Mouse (Mus musculus) MEL (cell line): Measurements from ENCODE around the gene Snd1.

Source experiments
- KAT2A ChIP-seq: conservative IDR thresholded peaks from 2 replicates; pipeline ENCODE4 v1.6.1; 2012; ENCODE audit warnings: low read depth, low read length, improper control_type of control experiment, inconsistent platforms
- ZKSCAN1 ChIP-seq: IDR thresholded peaks from 2 replicates; pipeline ENCODE4 v1.6.1; 2012; ENCODE audit warnings: low read depth, mild to moderate bottlenecking, inconsistent platforms, low read length, improper control_type of control experiment, moderate library complexity

DNA sequence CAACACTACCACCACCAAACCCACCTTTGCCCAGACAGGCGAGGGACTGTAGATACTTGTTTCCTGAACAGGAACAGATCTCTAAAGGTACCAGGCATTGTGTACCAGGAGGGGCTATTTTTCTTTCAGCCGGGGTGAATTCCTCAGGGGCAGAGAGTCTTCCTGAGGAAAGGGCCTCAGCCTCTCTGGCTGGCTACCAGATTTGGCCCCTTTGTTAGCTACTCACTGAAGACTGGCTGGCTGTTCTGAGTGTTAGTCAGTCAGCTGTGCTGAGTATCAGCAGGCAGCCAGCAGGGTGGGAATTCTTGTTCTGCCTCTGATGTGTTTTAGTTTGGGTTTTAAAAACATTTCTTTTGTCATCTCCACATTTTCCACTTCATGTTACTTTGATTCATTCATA is 158.2 kb downstream of the Snd1 start:
- TF ChIP-seq KAT2A (no peak), ZKSCAN1 (no peak)
